Mouse (Mus musculus) left cerebral cortex, postnatal 25 days (tissue): ENCODE measurements around the gene Otud4. TPM values are rescaled to one million over a fixed set of nuclear protein-coding genes. Genes with fewer than 3 reads are reported as not detected.
A peak's percentile ranks its signal among the peaks of the same experiment; 100 is the strongest.
"Not testable (repeated sequence)": the region's sequence is repeated elsewhere in the genome, so short reads cannot be mapped to it uniquely, and the experiment has no call there.

Experiments used
- DNase-seq, 2 experiments: peaks; one replicate each; pipeline ENCODE4 v3.0.0; 2022; ENCODE audit warnings: low spot score in 2 of 2, mixed read lengths in 1 of 2
- intact Hi-C: fragments of 180-260 bp; cut with DNase I; formaldehyde crosslinking; loops from one replicate; pipeline ENCODE4 v1.15.1; 2025
- total RNA-seq, 2 experiments: library from RNA; stranded (reverse); gene quantifications; 2 replicates each; pipeline ENCODE4 v1.2.3; 2021

Gene Otud4
- 10 to 100 TPM; 35.0 to 35.9 TPM for total RNA-seq

GRCm38 (mm10) chr8:79639586-79640451 lies at the start of gene Otud4:
Gene Otud4, plus strand, starts transcription at chr8:79639618.
- DNase-seq = peak; percentile 65 to 67
- intact Hi-C loops = loop anchor here (1.0 to 2.0 kb wide), 2 partner anchors 241 to 346 kb away; partner anchors contain the start of genes Mmaa and Smad1

GRCm38 (mm10) chr8:79600962-79601361 lies 38.5 kb upstream of the Otud4 start:
- intact Hi-C loops = no loop called here
- DNase-seq = no peak

DNA sequence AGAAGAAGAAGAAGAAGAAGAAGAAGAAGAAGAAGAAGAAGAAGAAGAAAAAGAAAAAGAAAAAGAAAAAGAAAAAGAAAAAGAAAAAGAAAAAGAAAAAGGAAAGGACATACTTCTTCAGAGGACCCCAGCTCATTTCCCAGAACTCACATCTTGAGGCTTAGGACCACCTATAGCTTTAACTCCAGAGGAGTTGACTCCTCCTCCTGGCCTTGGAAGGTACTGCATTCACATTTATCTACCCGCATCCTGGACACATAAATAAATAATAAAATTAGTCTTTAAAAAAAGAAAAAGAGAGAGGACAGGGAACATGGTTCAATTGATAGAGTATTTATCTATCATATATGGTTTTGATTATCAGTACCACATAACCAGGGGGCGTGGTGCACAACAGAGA lies 36.2 kb upstream of the Otud4 start:
- DNase-seq, intact Hi-C loops: not testable (repeated sequence)

DNA sequence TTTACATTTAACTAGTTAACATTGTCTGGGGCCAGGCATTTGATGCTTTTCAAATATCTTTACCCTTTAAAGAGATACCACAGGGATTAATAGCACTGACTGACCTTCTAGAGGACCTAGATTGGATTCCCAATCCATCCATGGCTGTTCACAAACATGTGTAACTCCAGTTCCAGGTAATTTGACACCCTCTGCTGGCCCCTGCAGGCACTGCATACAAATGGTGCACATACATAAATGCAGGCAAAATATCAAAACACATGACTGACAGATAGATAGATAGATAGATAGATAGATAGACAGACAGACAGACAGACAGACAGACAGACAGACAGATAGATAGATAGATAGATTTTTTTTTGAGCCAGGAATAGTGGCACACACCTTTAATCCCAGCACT lies 33.2 kb upstream of the Otud4 start:
- DNase-seq = no peak

GRCm38 (mm10) chr8:79606751-79607300 lies 32.6 kb upstream of the Otud4 start:
- DNase-seq = no peak
- intact Hi-C loops = no loop called here

More for the DNA sequence above, 33.2 kb upstream of the Otud4 start:
- intact Hi-C loops = no loop called here

DNA sequence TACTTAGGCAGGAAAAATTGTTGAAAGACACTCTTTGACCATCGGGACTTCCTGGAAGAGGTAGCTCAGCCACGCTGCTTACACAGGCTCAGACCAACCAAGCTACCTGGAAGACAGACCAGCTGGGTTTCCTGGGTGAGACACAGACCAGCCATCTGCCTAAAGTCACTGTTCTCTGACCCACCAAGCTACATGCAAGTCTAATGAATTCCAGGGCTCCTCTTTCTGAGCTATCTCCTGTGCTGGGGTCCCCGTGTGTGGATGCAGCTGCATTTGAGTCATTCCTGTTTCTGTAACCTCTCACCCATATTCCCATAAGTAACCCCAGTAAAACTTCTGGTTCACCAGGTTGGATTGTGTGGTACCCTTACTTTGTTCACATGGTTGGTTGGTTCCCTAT lies 30.7 kb upstream of the Otud4 start:
- intact Hi-C loops = no loop called here
- DNase-seq = no peak

DNA sequence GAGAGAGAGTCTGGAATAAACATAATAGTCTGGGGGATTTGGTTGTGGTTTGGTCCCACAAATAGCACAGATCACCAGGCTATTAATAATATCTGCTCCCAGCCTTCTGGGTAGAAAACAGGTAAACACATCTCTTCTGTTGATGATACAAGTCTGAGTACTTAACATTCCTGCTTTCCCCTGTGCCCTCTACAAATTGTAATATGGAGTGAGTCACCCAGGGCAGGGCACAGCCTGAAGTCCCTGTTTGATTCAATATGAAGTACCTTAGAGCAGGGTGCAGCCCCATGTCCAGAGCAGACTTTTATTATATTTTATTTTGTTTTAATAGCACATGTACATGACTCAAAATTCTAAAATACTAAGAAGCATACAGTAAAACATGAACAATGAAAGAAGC lies 29.1 kb upstream of the Otud4 start:
- DNase-seq = no peak
- intact Hi-C loops = no loop called here

DNA sequence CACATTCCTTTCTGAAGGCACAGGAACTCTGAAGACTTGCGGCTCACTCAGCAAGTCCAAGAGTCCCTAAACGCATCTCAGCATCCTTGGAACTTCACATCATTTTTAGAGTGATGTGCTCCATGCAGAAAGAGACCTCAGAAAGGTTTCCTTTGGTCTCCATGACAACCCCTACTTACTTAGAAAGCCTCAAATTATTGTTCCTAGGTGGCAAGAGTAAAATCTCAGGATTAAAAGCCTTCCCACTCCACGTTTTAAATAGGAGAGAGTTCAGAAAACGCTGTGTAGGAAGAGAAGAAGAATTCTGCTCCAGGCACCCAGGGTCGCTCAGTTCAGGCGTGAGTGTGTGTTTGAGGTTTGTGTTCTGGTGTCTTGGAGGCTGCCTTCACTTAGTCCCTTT lies 27.1 kb upstream of the Otud4 start:
- DNase-seq = peak; percentile 7 to 42
- intact Hi-C loops = no loop called here

DNA sequence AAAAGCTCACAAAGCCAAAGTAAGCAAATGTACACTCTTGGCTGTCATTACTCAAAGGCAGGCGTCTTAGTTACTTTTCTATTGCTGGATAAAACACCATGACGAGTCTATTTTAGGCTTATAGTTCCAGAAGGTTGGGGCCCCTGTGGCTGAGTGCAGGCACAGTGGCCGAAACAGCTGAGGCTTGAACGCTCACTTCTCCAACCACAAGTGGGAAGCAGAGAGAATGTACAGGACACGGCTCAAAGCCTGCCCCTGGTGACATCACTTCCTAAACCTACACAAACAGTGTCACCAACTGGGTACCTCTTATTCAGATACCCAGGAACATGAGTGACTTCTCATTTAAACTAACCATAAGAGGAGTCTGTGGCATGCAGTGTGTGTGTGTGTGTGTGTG lies 26.5 kb upstream of the Otud4 start:
- intact Hi-C loops = no loop called here
- no peak for DNase-seq

DNA sequence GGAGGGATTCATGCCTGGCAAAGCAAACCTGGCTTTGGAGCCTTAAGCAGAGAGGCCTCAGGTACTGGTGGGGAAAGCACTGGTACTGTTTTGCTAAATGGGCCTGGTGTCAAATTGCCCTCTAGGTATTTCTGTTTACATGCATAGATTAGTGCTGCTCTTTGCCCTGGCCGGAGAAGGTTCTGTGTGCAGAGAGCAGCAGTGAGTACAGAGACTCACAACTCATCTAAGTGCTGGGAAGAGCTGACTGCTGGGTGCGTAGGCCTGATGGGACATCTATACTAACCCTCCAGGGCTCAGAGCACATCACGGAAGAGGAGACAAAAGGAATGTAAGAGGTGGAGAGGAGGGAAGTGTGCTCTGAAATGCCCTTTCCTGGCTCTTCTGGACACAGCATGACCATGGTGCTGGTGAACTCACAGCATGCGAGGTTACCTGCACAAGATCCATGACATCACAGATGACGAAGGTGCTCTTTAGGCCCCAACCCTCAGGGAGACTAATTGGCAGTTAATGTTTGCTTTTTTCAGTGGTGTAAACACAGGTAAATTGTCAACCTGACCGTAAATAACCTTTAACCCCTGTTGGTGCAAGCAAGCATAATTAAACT lies 23.6 kb upstream of the Otud4 start:
- intact Hi-C loops = no loop called here
- no peak for DNase-seq

DNA sequence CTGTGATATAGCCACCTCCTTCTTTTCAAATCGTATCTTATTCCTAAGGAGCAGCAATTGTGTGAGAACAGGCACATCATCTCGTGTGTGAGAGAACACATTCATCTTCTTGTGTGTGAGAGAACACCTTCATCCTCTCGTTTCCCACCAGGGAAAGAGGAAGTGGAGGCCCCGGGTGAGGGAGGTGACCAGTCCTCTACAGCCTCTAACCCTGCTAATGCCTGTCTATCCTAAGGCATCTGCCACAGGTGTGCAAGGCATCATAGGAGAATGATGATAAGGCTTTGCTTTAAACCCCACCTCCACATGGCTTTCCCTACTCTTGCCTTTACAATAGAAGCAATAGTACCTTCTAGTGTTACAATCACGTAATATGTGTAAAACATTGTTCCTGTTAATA lies 20.5 kb upstream of the Otud4 start:
- no peak for DNase-seq
- intact Hi-C loops = no loop called here

- intact Hi-C loops = no loop called here
Observed at GRCm38 (mm10) chr8:79619353-79619752, 20.1 kb upstream of the Otud4 start.

GRCm38 (mm10) chr8:79620000-79620399 lies 19.4 kb upstream of the Otud4 start:
- intact Hi-C loops = no loop called here

More at GRCm38 (mm10) chr8:79619353-79619752, 20.1 kb upstream of the Otud4 start:
- no peak for DNase-seq

GRCm38 (mm10) chr8:79620489-79621276 lies 18.7 kb upstream of the Otud4 start:
- DNase-seq = no peak
- intact Hi-C loops = no loop called here

More at GRCm38 (mm10) chr8:79620000-79620399, 19.4 kb upstream of the Otud4 start:
- no peak for DNase-seq

- intact Hi-C loops = no loop called here
- DNase-seq = no peak
Observed at GRCm38 (mm10) chr8:79622346-79622745, 17.1 kb upstream of the Otud4 start.

GRCm38 (mm10) chr8:79623351-79623750 lies 16.1 kb upstream of the Otud4 start:
- intact Hi-C loops = no loop called here
- no peak for DNase-seq

GRCm38 (mm10) chr8:79624416-79624815 lies 15.0 kb upstream of the Otud4 start:
- no peak for DNase-seq
- intact Hi-C loops = no loop called here

DNA sequence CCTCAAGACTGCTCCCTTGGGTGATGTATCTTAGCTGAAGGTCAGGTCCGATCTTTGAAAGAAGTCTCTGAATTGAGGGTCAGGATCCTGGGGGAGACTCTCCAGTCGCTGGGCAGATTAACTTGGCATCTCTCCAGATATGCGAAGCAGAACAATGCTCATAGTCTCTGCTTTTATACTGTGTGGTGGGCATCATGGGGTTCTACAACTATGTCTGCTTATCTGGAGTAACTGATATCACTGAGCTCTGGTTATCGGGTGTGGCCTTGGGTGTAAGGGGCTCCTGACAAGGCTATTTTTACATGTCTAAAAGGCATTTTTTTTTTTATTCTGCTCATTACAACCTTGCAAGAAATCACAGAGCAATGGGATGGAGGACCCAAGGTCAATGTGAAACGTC lies 13.2 kb upstream of the Otud4 start:
- no peak for DNase-seq
- intact Hi-C loops = no loop called here

GRCm38 (mm10) chr8:79635491-79635890 lies 3.9 kb upstream of the Otud4 start:
- DNase-seq = no peak
- intact Hi-C loops = no loop called here

- DNase-seq = no peak
- intact Hi-C loops = no loop called here
Observed at GRCm38 (mm10) chr8:79636151-79636550, 3.3 kb upstream of the Otud4 start.
